Mouse (Mus musculus) large intestine, adult 2 months (tissue): ENCODE results near the gene Arl4c. TPM values are rescaled to one million over a fixed set of nuclear protein-coding genes. Genes with fewer than 3 reads are reported as not detected.
"Not testable (repeated sequence)": the region's sequence is repeated elsewhere in the genome, so short reads cannot be mapped to it uniquely, and the experiment has no call there.

Experiments used
- DNase-seq: peaks from one replicate; pipeline ENCODE4 v3.0.0-alpha.2; 2012; ENCODE audit warnings: low read depth, low spot score
- WGBS: fragments of 180-500 bp; shearing (Covaris S2); methylation state at CpG from one replicate; pipeline ENCODE4 v1.1.7; 2018; 5-methylcytosine and 5-hydroxymethylcytosine counted together
- polyA plus RNA-seq: library from polyadenylated mRNA; depleted of rRNA; stranded (reverse); fragments of >200 nt; gene quantifications from 2 replicates; pipeline ENCODE4 v1.2.3, GENCODE M21; 2012; rRNA removed

The Arl4c gene
- polyA plus RNA-seq, 1 experiment = 2.0 TPM

GRCm38 (mm10) chr1:88636579-88637161 lies 65.4 kb downstream of the Arl4c start:
- WGBS = 76% methylated on average over 2 of the region's 2 CpGs

GRCm38 (mm10) chr1:88635659-88636058 lies 66.4 kb downstream of the Arl4c start:
- no peak for DNase-seq
- WGBS = 78% methylated on average over 12 of the region's 12 CpGs

More at GRCm38 (mm10) chr1:88636579-88637161, 65.4 kb downstream of the Arl4c start:
- not testable (repeated sequence) for DNase-seq

DNA sequence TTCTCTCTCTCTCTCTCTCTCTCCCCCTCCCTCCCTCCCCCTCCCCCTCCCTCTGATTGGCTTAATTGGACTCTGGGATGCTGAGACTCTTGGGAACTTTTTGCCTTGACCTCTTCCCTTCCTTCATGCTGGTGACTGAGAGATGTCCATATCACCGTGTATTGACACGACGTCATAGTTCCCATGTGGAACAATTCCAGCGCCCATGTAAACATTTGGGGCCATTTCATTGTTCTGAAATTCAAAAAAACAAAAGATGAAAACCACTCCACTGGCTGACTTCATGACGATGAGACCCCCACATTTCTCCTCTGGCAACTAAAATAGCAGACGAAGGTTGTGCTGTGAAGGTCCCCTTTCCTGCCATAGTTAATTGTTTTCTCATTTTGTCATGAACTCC lies 69.2 kb downstream of the Arl4c start:
- DNase-seq = no peak
- 70% methylated on average over 6 of the region's 6 CpGs for WGBS

DNA sequence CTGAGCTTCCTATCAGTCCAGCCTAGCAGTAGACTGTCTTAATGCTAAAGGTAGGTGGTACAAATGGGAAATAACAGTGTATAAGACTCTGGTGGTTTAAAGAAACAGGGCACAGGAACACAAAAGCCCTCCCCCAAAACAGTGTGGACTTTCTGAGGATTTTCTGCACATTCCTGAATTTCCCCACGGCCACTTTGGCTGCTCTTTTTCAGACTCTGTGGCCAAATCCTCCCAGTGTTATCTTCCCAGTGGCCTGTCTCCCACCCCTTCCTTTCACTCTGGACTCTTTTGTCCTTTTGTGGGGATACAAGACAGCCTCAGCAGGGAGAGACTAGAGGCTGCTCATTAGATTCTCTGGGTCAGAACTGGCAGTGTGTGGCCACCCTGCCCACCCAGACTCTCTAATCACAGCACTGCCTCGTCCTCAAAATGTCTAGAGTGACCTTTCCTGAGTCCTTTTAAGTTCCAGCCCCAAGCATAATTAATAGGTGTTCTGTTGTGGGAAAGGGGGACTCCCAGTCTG lies 72.0 kb downstream of the Arl4c start:
- WGBS = 62% methylated on average over 2 of the region's 2 CpGs
- DNase-seq = no peak

- WGBS = 31% methylated on average over 1 of the region's 1 CpGs
- DNase-seq = no peak
These were observed 76.8 kb downstream of the Arl4c start for GRCm38 (mm10) chr1:88625190-88625589.

- DNase-seq = no peak
- 93% methylated on average over 4 of the region's 4 CpGs for WGBS
These were observed 77.6 kb downstream of the Arl4c start for GRCm38 (mm10) chr1:88624376-88624775.

DNA sequence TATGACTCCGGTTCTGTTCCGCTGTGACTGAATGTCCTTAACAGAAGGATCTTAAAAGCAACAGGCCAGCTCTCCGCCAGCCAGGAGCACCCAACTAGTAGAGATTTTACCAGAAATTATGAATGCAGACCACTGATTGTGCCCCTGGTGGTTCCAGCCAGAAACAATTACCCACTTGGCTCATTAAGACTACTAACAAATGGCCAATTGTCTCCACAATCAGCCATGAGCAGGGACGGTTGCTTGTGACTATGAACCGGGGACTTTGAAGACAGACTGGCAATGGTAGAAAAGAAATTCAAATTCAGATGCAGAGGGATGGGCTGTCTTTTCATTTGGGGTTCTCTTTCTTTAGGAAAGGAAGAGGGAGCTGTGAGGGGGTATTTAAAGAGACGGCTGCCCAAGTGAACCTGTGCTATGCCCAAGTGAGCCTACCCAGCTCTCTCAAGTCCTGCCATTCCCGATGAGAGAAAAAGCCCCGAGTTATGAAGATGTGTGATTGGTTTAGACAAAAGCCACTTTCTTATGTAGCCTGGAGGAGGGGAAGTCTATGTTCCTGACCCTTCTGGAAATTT lies 78.4 kb downstream of the Arl4c start:
- no peak for DNase-seq
- WGBS = 92% methylated on average over 8 of the region's 8 CpGs

Other genes starting within 250 kb of the Arl4c start
- not detected in 2 replicates for gene Glrp1, start 192.2 kb downstream of the Arl4c start, polyA plus RNA-seq